Mouse (Mus musculus): Measurements from ENCODE around the gene Golga5. TPM values are rescaled to one million over a fixed set of nuclear protein-coding genes. Genes with fewer than 3 reads are reported as not detected.

Golga5 gene
- polyA plus RNA-seq, 2 experiments from 2014 or later = 27.5 to 27.9 TPM

DNA sequence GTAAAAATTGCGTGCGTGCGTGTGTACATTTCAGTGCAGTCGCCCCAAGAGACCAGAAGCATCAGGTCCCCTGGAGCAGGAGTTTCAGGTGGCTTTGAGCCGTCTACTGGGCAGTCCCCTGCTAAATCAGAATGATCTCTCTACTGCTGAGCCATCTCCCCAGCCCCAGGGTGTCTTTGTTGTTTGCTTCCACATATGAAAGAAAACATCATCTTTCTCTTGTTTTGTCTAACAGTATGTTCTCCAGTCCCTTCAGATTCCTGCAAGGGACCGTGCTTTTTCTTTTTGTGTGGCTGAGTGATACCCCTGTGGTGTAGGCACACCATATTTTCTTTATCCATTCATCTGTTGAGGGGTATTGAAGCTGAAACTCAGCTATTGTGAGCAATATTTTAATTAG lies 45.8 kb downstream of the Golga5 start:
- no peak for ATAC-seq

DNA sequence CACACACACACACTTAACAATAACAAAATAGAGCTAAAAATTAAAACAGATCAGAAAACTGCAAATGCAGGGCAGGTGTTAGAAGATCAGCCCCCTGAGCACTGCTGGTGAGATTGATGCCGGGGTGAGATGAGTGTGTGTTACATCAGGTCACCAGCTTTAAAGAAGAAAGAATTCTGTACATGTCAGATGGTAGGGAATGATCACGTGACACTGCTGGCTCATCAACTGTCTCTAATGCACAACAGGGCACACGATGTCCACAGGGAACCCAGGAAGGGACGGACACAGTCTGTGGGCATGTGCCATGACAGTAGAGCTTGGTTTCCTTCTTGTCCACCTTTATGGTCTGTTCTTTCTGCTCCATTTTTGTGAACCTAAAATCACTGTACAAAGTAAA lies 47.2 kb downstream of the Golga5 start:
- ATAC-seq = no peak

GRCm38 (mm10) chr12:102517647-102518046 lies 48.7 kb downstream of the Golga5 start:
- ATAC-seq = no peak

GRCm38 (mm10) chr12:102519929-102520720 lies 51.2 kb downstream of the Golga5 start:
- ATAC-seq = no peak

- ATAC-seq = no peak
These were observed 52.9 kb downstream of the Golga5 start for GRCm38 (mm10) chr12:102521777-102522319.

DNA sequence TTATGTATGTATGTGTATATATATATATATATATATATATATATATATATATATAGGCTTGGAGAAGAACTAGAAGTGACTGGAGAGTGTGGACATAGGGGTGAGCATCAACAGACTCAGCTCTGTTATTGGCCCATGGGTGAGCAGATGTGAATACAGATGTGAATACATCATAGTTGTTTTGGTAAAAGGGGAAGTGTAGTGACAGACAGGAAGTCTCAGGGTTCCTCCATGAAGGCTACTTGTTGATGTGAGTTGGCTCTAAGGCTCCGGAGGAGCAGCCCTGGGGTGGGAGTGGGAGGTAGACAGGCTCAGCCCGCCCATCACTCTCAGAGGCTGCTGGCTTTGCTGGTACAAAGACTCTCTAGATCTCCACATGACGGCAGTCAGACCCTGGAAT lies 55.3 kb downstream of the Golga5 start:
- ATAC-seq = no peak

DNA sequence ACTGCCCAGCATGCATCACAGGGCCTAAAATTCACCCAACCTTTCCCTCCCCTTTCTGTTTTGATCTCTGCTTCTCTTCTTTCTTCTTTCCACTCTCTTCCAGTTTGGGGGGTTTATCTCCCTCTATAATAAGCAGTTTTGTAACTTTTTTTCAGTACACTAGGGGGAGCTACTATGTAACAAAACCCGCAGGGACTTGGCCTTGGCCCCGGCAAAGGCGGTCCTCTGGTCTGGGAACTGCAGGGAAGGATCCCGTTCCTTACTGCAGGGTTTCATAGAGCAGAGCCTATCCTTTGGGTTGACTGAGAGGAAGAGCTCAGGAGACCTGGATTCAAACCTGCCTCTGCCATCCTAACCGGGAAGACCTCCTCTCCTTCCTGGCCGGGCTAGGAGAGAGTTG lies 55.8 kb downstream of the Golga5 start:
- ATAC-seq = no peak

DNA sequence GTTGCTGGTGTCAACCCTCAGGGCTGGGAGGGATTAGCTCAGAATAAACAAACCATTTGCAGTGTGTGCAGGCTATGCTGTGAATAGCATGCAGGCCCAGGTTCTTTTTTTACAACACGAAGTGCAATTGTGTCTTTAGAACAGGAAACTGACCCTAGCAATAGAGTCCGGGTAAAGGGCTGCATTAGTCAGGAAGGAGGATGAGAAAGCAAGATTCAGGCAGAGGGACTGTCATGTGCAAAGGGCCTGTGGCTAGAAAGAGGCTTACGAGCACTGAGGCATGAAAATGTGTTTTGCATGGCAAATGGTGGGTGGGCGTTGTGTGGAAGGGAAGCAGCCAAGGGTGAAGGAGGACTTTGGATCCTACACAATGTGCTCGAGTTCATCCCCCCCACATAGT lies 59.1 kb downstream of the Golga5 start:
- ATAC-seq = no peak

- no peak for ATAC-seq
These were observed 66.9 kb downstream of the Golga5 start for GRCm38 (mm10) chr12:102535796-102536195.

DNA sequence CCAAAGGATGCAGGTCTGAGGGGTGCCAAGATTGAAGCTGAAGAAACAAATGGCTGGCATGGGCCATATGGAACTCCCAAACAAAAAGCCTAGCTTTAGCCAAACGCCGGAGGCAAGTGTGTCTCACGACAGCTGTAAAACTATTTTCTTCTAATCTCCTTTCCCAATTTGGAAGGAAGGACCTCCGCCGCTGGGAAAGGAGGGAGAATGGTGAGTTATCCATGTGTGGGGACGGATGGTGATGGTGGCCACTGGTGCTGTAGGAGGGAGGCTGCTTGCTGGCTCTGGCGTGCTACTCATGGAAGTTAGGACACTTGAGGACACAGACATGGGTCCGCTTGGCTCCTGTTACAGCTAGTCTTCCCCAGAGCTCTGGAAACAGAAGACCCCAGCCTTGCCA lies 71.3 kb downstream of the Golga5 start:
- no peak for ATAC-seq

GRCm38 (mm10) chr12:102541168-102541567 lies 72.2 kb downstream of the Golga5 start:
- ATAC-seq = no peak

DNA sequence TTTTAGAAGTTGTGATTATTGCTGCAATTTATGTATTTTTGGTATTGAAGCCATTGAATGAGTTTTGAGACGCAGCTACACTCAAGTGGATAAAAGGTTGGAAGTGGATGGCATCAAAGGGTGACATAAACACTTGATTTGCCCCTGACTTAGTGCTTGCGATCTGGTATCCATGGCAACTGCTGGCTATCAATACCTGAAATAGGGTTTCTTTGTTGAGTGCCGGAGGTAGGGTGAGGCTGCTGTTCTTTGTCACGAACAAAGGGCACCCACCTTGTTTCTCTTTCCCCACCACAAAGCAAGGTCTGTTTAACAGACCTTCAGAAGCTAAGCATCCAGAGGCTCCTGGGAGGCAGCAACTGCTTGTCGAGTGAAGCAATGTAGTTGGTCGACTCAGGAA lies 76.2 kb downstream of the Golga5 start:
- no peak for ATAC-seq

Other genes starting within 250 kb of the Golga5 start
- 10 to 100 TPM; 41.7 to 60.6 TPM for gene Rin3, start 186.1 kb upstream of the Golga5 start, polyA plus RNA-seq (2017; shearing (Covaris generic))
- 10 to 100 TPM; 31.0 to 34.5 TPM for gene Lgmn, start 29.3 kb upstream of the Golga5 start, polyA plus RNA-seq (2017; shearing (Covaris generic))
- gene Chga, start 85.8 kb downstream of the Golga5 start, polyA plus RNA-seq (2017; shearing (Covaris generic)) = not detected
- gene Itpk1, start 235.8 kb downstream of the Golga5 start, polyA plus RNA-seq (2017; shearing (Covaris generic)) = 10 to 100 TPM; 16.2 to 18.4 TPM